Mouse (Mus musculus): ENCODE data around the gene Polk.

Gene Polk

DNA sequence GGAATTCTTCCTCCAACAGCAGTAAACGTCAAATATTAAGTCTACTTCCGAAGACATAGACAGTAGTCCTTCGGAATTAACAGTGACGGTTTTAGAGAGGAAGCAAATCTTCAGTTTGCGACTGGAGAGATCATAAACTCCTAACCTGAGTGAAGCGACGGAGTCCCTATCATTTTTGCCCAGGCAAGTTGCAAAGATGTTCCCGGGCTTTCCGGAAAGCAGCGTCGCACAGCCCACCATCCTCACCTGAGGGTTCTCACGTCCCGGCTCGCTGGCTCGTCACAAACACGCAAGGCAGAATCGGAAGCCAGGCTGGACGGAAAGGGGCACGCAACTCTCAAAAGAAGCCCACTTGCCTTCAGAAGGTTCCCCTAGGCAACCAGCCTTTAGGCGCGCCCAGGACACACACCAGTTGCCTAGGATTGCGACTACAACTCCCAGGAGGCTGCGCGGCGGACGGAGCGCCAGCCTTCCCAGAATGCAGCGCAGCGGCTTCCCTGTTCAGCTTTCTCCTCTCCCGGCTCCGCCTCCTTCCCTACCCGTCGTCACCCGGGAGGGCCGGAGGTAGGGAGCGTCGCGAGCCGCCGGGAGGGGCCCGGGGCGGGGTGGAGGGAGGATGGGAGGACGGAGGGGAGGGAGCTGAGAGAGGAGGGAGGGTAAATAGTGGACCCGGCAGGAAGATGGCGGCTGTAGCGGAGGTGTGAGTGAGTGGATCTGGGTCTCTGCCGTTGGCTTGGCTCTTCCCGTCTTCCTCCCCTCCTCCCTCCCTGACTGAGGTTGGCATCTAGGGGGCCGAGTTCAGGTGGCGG, at the start of gene Polk, which contains the start of gene Col4a3bp:
TSS of gene Polk (minus strand) at position 499 of the 809 bp plus-strand sequence.
TSS of gene Col4a3bp (plus strand) at position 538 of the 809 bp plus-strand sequence.
- peak; percentile 93 for DNase-seq (ENCODE audit: low read depth, low spot score)

DNA sequence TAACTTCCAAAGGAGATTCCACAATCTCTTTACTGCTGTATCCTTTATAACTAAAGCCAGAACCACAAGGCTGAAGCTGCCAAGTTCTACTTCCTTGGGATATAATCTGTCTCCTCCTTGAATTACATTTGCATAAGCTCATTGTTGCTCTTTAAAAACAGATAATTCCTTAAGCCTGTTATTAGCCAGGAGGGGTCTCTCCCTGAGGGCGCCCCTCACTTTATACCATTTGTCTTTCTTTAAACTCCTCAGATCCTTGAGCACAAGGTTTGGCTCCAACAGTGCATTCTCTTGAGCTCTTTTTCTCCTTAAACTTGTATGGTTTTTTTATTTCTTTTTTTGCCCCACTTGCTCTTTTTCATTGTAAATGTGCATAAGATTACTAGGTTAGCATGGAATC, 46.3 kb upstream of the Polk start:
- DNase-seq (ENCODE audit: low read depth, low spot score) = no peak

DNA sequence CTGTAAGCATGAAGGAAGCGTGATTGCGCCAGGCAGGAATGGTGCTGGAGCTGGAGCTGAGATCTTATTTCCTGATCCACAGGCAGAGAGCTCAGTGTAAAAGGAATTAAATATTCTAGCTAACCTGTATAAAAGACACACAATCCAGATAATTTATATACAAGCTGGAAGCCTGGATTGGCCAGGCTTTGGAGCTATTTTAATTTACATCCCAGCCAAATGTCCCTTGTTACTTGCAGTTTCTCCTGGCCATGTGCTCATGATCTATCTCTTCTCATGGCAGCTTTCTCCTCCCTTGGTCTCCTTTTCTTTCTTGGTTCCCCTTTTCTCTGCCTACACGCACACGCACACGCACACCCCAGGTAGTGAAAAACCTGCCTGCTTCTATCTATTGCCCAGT, 44.2 kb upstream of the Polk start:
- no peak for DNase-seq (ENCODE audit: low read depth, low spot score)

DNA sequence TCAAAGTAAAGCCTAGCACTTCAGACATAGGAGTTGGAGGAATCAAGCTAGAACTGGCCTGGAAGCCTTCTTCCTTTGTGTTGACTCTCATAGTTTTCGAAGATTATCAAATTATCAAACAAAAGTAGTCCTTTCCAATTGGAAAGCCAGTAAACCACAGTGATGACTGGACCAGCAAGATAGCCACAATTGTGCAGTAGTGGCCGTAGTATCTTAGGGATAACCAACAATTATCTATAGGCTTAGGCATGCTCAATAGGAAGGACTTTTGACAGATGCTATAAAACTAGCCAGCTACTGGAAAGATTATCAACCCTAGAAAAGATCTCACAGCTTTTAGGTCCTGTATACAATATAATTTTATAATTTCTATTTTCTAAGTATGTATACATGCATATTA, 41.8 kb upstream of the Polk start:
- DNase-seq (ENCODE audit: low read depth, low spot score) = no peak

DNA sequence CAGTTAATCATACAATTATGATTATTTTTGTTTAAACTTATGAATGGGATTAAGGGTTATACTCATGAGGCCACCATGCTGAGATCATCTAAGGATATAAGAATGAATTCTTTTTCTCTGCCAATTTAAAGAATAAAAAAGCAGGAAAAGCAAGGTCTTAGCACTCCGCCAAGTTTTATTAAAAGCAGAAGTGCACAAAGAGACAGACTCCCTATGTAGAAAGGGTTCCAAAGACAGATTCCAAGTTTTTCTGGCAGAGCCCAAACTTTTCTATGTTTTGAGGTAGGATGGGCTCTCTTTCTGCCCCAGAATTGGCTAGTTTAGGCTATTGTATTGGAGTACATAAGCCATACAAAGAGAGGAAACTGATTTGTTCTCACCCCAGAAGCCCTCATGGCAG, 37.6 kb upstream of the Polk start:
- DNase-seq (ENCODE audit: low read depth, low spot score) = no peak

DNA sequence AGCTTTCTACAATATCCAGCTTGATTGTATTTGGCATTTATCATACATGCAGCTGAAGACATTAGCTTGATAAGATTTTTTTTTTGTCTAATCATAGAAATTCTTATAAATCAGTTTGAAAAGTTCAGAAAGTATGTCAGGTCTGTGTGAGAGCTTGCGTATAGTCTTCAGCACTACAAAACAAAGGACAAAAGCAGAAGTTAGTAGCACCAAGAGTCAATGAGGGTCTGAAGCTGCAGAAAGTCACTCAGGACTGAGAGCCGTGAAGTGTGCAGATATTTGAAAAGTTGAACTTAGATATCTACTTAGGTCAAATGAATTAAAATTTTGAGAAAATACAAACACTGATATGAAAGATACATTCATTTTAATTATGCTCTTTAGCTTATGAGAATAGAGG, 36.7 kb upstream of the Polk start:
- DNase-seq (ENCODE audit: low read depth, low spot score) = no peak

DNA sequence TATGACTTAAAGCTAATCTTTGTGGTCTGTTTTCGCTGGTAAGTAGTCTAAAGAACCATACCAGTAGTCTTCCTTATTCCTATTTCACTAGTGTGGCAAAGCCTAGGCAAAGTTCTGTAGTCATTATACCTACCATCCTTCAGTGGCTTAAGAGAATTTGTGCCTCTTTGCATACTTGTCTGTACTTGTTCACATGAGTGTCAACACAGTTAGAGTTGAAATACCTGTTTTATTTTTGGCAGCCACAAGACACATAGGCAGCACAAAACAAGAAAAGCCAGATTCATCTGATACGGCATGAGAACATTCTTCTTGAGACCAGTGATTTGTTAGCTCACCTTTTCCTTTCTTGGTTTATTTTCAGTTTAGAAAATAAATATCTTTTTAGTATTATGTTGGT, 31.8 kb upstream of the Polk start:
- no peak for DNase-seq (ENCODE audit: low read depth, low spot score)

DNA sequence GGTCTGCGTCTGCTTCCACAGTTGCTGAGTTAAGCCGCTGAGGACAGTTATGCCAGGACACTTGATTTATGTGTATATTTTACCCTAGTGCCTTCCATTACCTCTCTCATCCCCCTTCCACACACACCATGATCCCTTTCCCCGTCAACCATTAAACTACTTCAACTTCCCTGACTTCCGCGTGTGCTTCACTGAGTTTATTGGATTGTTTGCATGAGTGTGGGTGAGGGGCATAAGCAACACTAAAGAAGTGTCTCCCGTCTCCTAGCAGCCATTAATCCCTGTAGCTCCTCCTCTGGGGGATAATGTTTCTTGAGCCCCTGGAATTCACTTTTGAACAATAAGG, 28.6 kb upstream of the Polk start:
- no peak for DNase-seq (ENCODE audit: low read depth, low spot score)

DNA sequence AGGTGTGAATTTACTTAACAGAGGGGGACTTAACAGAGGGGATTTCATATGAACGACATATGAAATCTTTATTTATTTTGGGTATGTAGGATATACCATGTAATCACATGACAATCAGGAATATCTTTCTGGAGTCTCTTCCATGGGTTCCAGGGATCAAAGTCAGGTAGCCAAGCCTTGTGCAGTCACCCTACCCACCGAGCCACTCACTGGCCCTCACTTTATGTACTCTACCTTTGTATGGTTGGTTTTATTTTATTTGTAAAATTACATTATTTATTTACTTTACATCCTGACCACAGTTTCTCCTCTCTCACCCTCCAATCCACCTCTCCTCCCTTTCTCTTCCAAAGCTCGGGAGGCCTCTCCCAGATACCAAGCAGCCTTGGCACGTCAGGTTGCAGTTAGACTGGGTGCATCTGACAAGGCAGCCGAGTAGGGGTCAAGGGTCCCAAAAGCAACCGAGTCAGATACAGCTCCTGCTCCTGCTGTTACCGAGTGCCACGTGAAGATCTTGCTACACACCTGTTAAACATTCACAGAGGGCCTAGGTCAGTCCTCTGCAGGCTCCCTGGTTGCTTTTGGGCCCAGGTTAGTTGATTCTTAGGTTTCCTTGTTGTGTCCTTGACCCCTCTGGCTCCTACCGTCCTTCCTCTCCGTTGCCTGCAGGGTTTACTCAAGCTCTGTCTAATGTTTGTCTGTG, 28.1 kb upstream of the Polk start:
- no peak for DNase-seq (ENCODE audit: low read depth, low spot score)

DNA sequence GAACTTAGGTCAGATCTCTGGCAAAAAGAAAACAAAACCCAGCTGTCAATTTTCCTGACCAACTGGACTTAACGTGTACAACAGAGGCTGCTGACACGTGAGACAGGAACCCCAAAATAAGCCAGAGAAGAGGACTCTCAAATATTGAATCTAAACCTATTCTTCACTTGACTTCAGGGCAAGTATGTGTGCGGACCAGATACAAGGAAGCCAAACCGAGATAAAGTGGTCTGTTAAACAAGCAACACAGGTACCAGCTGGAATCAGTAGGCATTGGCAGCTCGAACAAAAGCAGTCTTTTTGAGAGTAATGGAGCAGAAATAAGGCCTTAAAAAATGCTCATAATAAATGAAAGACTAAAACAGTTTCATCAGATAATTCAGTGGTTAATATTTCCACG, 25.6 kb upstream of the Polk start:
- no peak for DNase-seq (ENCODE audit: low read depth, low spot score)

DNA sequence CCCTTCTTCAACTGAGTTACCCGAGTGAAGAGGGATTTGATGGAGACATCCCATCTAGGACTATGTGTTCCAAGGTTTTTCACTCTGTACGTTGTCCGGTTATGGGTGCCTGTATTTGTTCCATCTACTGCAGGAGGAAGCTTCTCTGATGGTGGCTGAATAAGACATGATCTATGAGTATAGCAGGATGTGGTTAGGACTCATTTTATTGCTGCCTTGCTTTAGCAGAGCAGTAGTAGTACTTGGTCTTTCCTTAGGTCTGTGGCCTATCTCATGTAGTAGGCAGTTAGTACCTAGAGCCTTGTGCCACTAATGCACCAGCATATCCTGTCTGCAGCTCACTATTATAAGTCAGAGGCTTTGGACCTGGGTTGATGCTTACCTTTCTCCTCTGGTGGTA, 12.7 kb upstream of the Polk start:
- no peak for DNase-seq (ENCODE audit: low read depth, low spot score)

DNA sequence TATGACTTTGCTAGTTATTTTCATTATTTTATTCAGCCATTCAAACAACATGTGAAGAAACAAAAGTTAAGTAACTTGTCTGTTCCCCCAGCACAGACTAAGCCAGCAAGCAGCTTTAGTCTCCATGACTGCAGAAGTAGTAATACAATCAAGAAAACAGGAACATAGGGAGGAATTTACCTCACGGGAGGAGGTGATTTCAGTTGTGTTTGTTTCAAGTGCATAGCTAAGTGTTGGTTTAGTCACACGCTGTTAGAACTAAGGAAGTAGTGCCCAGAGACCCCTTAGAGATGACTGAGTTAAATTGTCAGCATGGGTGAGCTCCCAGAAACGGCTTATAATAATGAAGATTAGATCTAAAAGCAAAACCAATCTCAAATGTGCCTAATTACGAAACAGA, 5.6 kb upstream of the Polk start:
- DNase-seq (ENCODE audit: low read depth, low spot score) = no peak

DNA sequence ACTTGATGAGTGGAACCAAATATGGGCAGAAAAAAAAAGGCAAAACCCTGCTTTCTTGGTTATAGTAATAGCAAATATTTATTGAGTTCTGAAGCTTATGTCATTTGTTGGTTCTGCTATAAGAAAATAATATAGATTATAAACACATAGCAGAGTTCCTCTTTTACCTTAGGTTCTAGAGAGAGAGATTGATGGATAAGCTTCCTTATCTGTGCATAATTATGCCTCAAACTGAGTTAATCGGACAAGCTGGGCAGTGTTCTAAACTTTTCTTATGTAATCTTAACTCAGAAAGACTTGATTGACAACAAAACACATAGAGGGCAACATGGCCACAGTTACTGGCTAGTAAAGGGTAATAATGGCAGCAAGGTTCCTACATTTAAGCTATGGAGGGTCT, 4.9 kb upstream of the Polk start:
- DNase-seq (ENCODE audit: low read depth, low spot score) = no peak

DNA sequence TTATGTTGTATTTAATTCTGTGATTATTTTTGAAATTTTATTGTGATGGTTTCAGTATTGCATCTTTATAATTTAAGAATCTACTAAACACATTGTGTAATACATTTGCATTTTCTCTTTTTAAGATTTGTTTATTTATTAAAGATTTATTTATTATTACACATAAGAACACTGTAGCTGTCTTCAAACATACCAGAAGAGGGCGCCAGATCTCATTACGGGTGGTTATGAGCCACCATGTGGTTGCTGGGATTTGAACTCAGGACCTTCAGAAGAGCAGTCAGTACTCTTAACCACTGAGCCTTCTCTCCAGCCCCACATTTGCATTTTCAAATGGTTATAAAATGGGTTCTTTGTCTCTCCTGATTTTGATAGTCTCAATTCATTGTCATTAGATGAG, 2.1 kb upstream of the Polk start:
- no peak for DNase-seq (ENCODE audit: low read depth, low spot score)

DNA sequence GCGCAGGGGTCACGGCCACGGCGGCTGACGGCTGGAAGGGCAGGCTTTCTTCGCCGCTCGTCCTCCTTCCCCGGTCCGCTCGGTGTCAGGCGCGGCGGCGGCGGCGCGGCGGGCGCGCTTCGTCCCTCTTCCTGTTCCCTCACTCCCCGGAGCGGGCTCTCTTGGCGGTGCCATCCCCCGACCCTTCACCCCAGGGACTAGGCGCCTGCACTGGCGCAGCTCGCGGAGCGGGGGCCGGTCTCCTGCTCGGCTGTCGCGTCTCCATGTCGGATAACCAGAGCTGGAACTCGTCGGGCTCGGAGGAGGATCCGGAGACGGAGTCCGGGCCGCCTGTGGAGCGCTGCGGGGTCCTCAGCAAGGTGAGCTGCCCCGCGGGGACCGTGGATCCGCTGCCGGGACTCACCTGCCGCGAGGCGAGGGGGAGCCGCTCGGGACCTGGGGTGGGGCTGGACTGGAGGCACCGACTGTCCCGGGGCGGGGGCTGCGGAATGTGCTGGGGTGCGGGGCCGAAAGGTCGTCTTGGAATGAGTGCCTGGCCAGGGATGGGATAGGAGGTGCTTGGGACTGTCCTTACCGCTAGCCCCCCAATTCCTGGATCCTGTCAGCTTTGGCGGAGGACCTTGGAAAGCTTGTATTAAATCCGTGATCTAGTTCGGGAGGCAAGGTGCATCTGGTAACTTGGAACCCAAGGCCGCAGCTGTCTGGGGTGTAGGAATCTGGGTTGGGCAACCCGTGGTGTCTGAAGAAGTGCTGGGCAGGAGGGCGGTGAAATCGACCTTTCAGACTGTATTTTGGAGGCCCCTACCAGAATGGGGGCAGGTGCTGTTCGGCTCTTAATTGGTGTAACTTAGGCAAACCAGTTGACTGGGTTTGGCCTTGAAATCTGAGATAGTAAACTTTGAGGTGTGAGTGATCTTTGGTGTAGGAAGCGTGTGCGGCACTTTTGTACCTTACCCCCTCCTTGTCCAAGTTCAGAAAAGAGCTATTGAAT, 817 bp upstream of the Polk start:
- DNase-seq (ENCODE audit: low read depth, low spot score) = no peak

DNA sequence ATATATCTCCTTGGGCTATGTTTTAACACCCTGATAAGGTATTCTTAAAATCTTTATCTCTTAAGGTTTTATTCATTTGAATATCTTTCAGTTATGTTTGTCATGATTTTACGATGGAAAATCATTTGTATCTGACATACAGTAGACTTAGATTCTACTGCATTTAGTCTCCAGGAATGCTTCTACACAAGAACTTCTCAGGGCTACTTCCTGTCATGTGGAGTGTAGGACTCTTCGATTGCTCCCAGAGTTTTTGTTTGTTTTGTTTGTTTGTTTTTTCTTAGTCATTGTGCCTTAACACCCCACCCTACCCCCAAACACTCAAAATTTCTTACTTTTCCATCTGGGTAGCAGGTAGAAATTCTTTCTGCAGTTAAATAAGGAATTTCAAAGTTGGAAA, 998 bp downstream of the Polk start:
- DNase-seq (ENCODE audit: low read depth, low spot score) = no peak

DNA sequence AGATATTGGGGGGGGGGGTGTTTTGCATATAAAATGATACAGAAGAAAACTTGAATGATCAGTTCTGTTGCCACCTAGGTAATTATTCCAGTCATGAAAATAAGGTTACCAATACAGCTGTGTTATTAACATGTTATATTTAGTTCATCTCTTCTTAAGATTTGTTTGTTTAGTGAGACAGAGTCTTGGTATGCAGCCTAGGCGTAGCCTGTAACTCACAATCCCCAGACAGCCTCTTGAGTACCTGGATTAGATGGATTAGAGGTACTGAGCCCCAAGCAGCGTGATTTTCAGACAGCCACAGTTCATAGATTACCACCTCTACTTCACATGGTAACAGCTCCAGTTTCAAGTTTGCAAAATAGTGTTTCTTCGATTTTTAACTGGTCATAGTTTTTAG, 4.3 kb downstream of the Polk start:
- DNase-seq (ENCODE audit: low read depth, low spot score) = peak; percentile 26

DNA sequence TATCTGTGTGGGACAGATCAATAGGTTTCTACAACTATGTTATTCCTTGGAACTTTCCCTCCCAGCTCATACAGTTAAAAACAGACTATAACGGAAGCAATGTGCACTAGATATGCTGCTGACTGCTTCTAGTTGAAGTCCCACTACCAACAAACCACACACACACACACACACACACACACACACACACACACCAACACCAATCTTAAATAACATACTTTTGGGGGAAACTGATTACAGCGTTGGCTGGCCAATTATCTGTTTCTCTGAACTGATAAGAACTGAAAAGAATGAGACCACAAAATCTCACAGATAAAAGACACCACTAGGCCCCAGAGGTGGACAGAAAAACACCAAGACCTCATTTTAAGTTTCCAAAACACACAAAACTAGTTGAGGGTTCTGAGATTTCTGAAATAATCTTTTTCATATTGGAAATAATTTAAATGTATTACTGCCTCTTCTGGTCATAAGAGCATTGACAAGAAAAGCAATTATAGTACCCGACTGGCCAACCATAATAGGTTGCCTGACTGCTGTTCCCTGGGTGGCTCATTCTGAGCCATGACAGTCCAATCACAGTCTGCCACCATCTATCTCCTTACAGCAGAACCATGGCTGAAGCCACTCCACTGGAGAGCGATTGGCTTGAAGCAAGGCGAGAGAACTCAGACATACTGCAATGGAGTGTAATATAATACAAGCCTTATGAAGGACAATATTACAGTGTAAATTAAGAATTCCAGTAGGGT, 5.4 kb downstream of the Polk start:
- no peak for DNase-seq (ENCODE audit: low read depth, low spot score)

DNA sequence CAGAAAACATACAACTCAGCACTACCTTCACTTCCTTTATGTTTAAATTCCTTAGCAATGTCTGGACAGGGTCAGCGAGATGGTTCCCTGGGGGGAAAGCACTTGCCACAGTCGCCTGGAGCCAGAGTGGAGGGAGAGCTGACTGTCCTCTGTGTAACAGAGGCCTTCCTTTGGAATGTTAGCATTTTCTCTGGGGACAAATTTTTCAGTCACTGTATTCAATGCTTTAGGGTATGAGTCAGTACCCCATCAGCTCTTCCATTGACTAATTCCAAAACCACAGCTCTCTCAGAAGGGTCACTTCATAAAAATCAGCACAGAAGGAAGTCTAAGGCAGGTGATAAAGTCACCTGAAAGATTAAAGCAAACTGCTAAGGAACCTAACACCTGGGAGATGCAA, 8.6 kb downstream of the Polk start:
- no peak for DNase-seq (ENCODE audit: low read depth, low spot score)

DNA sequence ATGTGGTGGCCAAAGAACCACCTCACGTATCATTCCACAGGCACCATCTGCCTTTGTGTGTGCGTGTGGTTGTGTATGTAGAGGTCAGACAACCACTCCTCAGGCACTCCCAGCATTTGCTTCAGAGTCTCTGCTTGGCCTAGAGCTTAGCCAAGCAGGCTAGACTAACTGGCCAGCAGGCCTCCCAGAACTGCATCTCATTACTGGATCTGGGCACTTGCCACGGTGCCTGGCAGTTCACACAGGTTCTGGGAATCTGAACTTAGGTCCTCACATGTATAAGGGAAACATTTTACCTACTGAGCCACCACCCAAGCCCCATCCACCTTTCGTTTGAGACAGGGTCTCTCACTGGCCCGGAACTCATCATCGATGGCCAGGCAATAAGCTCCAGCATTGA, 10.2 kb downstream of the Polk start:
- no peak for DNase-seq (ENCODE audit: low read depth, low spot score)

DNA sequence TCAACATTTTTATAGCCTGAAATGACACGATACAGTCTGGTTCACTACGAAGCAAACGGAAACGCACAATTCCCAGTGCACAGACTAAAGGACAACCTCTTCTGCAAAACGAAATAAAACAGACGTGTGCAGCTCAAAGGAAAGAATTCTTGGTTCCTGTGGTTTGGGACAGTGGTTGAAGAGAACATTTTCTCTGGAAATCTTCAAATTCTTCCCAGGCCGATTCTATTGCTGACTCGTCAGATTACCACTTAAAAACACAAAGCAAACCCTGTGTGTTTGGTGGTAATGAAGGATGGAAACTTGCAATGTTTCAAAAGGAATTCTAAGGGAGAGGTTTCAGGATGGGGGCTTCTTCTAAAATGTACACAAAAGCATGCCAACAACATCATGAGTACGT, 12.3 kb downstream of the Polk start:
- DNase-seq (ENCODE audit: low read depth, low spot score) = no peak
